Mouse (Mus musculus) cerebellum, postnatal 10 days (tissue): ENCODE measurements around the gene Mrpl43.

Source experiments
- DNase-seq, 2 experiments: peaks; one replicate each; pipeline ENCODE4 v3.0.0; 2021; ENCODE audit warnings: mixed read lengths in 2 of 2

Mrpl43 gene

GRCm38 (mm10) chr19:44968329-44968728 lies 37.9 kb downstream of the Mrpl43 start:
- DNase-seq = no peak

- DNase-seq = no peak
Observed at GRCm38 (mm10) chr19:44965978-44966377, 40.3 kb downstream of the Mrpl43 start.

- DNase-seq = no peak
Observed at GRCm38 (mm10) chr19:44959633-44960032, 46.6 kb downstream of the Mrpl43 start.
